Mouse (Mus musculus) kidney, postnatal 14 days (tissue): ENCODE results near the gene Dcpp1.
"Not testable (repeated sequence)": the region's sequence is repeated elsewhere in the genome, so short reads cannot be mapped to it uniquely, and the experiment has no call there.

ENCODE experiments used
- DNase-seq: peaks from one replicate; pipeline ENCODE4 v3.0.0; 2022; ENCODE audit warnings: mixed read lengths

Gene Dcpp1

GRCm38 (mm10) chr17:23880576-23880975 is at the start of gene Dcpp1, which contains the start of gene Dcpp2:
TSS of gene Dcpp1 (plus strand) at chr17:23880876.
TSS of gene Dcpp2 (plus strand) at chr17:23880880.
- DNase-seq = not testable (repeated sequence)

GRCm38 (mm10) chr17:23831201-23831600 is 49.5 kb upstream of the Dcpp1 start:
- DNase-seq = no peak

GRCm38 (mm10) chr17:23836006-23836575 is 44.6 kb upstream of the Dcpp1 start, which contains the start of gene Prss33:
TSS of gene Prss33 (minus strand) at chr17:23836056.
- no peak for DNase-seq

- DNase-seq = peak; percentile 69
These were observed 39.5 kb upstream of the Dcpp1 start for GRCm38 (mm10) chr17:23841145-23841544.

- DNase-seq = no peak
These were observed 37.4 kb upstream of the Dcpp1 start for GRCm38 (mm10) chr17:23843141-23843811.

- peak; percentile 42 for DNase-seq
These were observed 36.8 kb upstream of the Dcpp1 start, which contains the start of the genes Prss32 and Prss41 for GRCm38 (mm10) chr17:23843812-23844273. TSS of gene Prss32 (plus strand) at chr17:23843855. TSS of gene Prss41 (minus strand) at chr17:23844172.

GRCm38 (mm10) chr17:23850028-23850427 is 30.6 kb upstream of the Dcpp1 start:
- no peak for DNase-seq

DNA sequence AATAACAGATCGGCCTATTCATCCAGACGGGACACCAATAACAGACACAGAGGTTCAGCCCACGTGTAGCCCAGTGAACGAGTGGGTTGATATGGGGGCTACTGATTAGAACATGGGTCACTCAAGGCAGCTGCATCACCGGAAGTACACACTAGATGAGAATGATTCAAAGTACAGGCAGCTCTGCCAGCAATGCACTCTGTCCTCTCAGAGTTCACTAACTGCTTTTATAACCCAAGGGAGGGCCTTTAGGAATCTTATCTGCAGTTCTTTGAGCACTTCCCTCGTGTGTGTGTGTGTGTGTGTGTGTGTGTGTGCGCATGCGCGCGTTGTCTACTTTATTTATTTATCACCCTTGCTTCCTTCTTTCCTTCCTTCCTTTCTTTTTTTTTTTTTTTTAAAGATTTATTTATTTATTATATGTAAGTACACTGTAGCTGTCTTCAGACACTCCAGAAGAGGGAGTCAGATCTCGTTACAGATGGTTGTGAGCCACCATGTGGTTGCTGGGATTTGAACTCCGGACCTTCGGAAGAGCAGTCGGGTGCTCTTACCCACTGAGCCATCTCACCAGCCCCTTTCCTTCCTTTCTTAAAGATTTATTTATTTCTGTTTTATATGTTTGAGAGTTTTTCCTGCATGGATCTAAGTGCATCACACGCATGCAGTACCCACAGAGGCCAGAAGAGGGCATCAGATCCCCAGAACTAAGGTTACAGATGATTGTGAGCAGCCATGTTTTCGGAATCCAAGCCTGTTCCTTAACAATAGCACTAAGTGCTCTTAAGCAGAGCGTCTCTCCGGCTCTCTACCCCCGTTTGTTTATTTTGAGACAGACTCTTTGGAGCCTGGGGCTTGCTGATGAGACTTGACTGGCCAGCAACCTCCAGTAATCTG is 29.6 kb upstream of the Dcpp1 start:
- peak; percentile 62 for DNase-seq

- DNase-seq = peak; percentile 58
These were observed 27.4 kb upstream of the Dcpp1 start for GRCm38 (mm10) chr17:23853292-23853691.

GRCm38 (mm10) chr17:23854229-23854765 is 26.4 kb upstream of the Dcpp1 start:
- DNase-seq = no peak

GRCm38 (mm10) chr17:23857193-23857592 is 23.5 kb upstream of the Dcpp1 start:
- DNase-seq = no peak

GRCm38 (mm10) chr17:23857913-23858312 is 22.8 kb upstream of the Dcpp1 start:
- DNase-seq = no peak

DNA sequence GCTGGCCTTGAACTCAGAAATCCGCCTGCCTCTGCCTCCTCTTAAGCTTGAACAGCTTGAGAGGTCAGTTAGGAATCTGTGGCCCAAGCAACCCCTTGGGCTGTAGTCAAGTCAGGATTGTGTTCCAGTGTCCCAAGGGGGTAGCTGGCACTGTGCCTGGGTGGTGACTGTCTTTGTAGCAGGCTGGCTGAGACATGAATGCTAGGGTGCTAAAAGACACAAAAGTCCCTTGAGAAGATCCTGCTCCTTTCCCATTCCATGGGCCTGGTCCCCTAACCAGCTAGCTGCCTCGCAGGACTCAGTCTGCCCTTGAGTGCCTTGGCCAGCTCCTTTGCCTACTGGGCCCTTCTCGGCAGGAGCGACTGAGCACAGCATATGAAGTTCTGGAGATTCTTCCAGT is 17.8 kb upstream of the Dcpp1 start:
- no peak for DNase-seq

- no peak for DNase-seq
These were observed 12.9 kb upstream of the Dcpp1 start, which contains the start of gene Prss21 for GRCm38 (mm10) chr17:23867756-23868155. TSS of gene Prss21 (plus strand) at chr17:23868056.

- DNase-seq = no peak
These were observed 12.2 kb upstream of the Dcpp1 start for GRCm38 (mm10) chr17:23868513-23868912.

DNA sequence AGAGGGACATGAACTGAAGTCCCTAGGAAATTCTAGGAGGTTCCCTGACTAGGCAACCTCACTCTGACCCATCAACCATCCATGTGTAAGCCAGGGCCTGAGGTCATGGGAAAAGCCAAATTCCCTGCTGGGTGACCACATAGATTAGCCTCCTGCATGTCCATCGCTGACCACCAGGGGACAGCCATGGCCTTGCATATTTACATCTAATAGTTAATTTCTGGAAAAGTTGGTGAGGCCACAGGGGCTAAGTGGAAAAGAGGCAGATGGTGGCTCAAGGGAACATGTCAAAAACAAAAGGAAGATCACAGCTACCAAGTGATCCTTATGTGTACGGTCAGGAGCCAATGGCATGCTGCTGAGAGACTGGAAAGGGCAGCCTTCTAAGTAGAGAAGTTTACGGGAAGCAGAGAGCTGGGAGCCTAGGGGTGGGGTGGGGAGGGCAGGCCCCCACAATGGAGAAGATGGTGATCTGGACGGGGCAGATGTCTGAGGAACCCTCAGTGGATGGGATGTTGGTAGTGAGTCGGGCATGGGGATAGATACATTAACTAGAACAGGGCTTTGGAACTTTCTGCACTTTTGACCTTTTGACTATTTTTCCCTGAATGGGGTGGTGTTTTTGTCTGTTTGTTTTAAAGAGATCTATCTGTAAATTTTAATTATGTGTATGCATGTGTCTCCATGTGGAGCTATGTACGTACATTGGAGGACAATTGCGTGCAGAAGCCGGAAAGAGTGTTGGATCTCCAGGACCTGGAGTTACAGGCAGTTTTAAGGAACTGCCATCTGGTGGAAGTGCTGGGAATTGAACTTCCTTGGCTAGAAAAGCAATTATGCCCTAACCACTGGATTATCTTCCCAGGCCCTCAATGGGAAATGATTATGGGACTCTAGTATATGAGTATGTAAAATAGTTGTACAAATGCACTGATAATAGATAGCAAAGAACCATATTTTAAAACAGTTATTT is 6.5 kb upstream of the Dcpp1 start:
- DNase-seq = peak; percentile 68

- no peak for DNase-seq
These were observed 3.9 kb upstream of the Dcpp1 start for GRCm38 (mm10) chr17:23876741-23877140.

DNA sequence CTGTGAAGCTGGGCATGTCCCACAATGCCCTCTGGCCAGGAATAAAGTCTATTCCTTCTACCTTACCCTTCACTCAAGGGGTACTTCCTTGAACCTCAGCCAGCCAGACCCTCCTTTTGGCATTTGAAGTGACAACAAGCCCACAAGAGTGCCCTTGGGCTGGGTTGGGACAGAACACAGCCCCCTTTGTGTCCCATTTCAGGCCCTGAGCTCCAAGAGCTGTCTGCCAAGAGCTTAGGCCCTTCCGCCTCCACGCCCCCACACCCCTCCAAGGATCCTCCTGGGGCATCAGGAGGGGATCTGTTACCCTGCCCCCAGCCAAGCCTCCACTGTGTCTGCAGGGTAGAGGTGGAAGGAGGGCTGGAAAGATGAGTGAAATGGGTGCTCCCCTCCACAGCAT is 3.5 kb upstream of the Dcpp1 start:
- no peak for DNase-seq

GRCm38 (mm10) chr17:23917158-23917557 is 36.5 kb downstream of the Dcpp1 start, which contains the start of gene Dcpp3:
TSS of gene Dcpp3 (plus strand) at chr17:23917458.
- DNase-seq = not testable (repeated sequence)

DNA sequence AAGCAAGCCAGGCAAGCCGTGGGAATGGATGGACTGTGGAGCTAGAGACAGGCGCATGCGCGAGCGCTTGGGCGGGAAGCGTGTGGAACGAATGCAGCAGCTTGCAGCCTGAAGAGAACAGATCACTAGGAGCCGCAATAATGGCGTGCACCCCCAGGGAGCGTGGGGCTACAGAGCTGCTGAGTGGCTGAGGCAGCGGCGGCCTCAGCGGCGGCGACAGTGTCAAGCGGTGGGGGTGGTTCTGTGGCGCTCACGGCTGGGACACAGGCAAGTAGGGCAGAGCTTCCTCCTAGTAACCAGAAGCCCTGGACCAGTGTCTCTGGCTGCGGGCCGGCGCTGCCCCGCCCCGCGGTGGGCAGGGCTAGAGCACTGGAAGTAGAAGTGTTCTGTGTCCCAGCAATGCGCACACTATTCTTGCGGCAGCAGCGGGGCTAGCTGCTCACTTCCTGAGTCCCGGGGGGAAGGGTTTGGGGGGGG is 43.9 kb downstream of the Dcpp1 start:
- peak; percentile 95 for DNase-seq

DNA sequence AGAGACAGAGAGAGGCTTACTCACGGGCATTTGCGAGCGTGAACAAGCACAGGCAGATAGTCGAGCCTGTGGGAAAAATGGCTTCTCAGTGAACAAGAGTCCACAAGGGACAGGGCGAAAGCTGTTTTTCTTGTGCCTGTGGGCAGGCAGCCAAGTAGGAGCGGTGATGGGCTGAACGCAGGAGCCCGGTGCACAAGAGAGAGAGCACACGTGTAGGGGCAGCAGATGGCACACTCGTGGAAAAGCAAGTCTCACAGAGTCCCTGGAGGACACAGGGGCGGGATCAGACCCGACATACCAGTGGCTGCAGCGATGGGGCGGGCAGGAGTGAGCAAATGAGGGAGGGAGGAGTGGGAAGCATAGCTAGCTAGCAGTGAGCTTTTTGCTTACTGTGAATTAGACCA is 44.4 kb downstream of the Dcpp1 start:
- peak; percentile 74 for DNase-seq
